Mouse (Mus musculus) liver, adult 2 months (tissue): ENCODE measurements around the gene Zp3.

ENCODE experiments used
- CTCF ChIP-seq: fragments of 200-500 bp; IDR thresholded peaks from 2 replicates; pipeline ENCODE4 v1.5.1; 2011; ENCODE audit warnings: low read depth, low read length, control low read depth
- POLR2A ChIP-seq: fragments of 200-500 bp; IDR thresholded peaks from 2 replicates; pipeline ENCODE4 v1.6.1; 2011; ENCODE audit warnings: low read length, control low read depth; ENCODE audit not compliant: insufficient read depth; ENCODE audit errors: extremely low read depth

GRCm38 (mm10) chr5:135933222-135933899 is 46.5 kb upstream of the Zp3 start:
- TF ChIP-seq POLR2A (no peak), CTCF (no peak)
